Mouse (Mus musculus) cerebellum, adult 2 months (tissue): ENCODE results near the gene Rabep1.

Experiments used
- CTCF ChIP-seq: fragments of 200-500 bp; IDR thresholded peaks from 2 replicates; pipeline ENCODE4 v1.5.1; 2011; ENCODE audit warnings: low read depth, mild to moderate bottlenecking, control low read depth, low read length, moderate library complexity, borderline replicate concordance; ENCODE audit not compliant: insufficient read depth
- POLR2A ChIP-seq: fragments of 200-500 bp; IDR thresholded peaks from 2 replicates; pipeline ENCODE4 v1.6.1; 2011; ENCODE audit warnings: low read length, control low read depth, borderline replicate concordance; ENCODE audit not compliant: insufficient read depth

DNA sequence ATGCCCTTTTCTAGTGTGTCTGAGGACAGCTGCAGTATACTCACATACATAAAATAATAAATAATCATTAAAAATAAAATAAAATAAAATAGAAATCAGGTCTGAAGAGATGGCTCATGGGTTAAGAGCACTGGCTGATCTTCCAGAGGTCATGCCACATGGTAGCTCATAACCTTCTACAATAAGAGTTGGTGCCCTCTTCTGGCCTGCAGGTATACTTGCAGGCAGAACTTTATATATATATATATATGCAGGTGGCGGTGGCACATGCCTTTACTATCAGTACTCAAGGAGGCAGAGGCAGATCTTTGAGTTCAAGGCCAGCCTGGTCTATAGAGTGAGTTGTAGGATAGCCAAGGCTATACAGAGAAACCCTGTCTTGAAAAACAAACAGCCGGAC, 18.4 kb upstream of the Rabep1 start:
- TF ChIP-seq CTCF = no peak
- no peak for TF ChIP-seq POLR2A
